ENCODE assay signal across 9 mouse cellular contexts in genomic region chr3:123138274-123139003, GRCm38 (mm10).
DNase-seq lines count a peak whose midpoint lies in the region; ATAC-seq lines count a peak whose summit lies in the region.
"Had no signal": no experiment of that assay in that cellular context is flagged by ENCODE, and none has a peak within 500 bp of the region (broad histone marks: within the 10 kb centered on the region; RNA-seq: fewer than 3 reads in every experiment).

No protein-coding gene starts in this region.

- H3K9ac ChIP-seq in kidney, embryonic 15.5 days: no peak overlapping the region
- no peak overlapping the region for H3K9ac ChIP-seq in stomach, embryonic 14.5 days (replicated peaks; ENCODE audit: low read depth, low read length)

- H3K9me3 ChIP-seq in kidney, embryonic 15.5 days (replicated peaks): no peaks in the 10 kb centered on the region
- H3K9me3 ChIP-seq in stomach, embryonic 14.5 days (ENCODE audit: control insufficient read depth, low read depth, low read length): no peaks in the 10 kb centered on the region

- no peaks in the 10 kb centered on the region for H3K27me3 ChIP-seq in kidney, embryonic 15.5 days
- H3K27me3 ChIP-seq in stomach, embryonic 14.5 days (ENCODE audit: control insufficient read depth, insufficient read depth, low read length): no peaks in the 10 kb centered on the region

- no peaks in the 10 kb centered on the region for H3K36me3 ChIP-seq in kidney, embryonic 15.5 days
- H3K36me3 ChIP-seq in stomach, embryonic 14.5 days (ENCODE audit: control insufficient read depth, insufficient read depth, low read length): no peaks in the 10 kb centered on the region

- no peak for DNase-seq in frontal cortex, postnatal 25 days (ENCODE audit: low spot score in 2 of 2)
- DNase-seq in 3T3-L1 (ENCODE audit: low read depth, low spot score): peak; percentile 98
- DNase-seq in gastrocnemius, adult 8-10 months (ENCODE audit: low spot score in 2 of 2): peak; percentile 76 to 86
- no peak for DNase-seq in thymus, postnatal 10 days (ENCODE audit: low spot score in 2 of 2)
- DNase-seq in cerebellum, postnatal 25 days: no peak

- no peak overlapping the region for H3K4me3 ChIP-seq in kidney, embryonic 15.5 days (replicated peaks)
- no peak overlapping the region for H3K4me3 ChIP-seq in stomach, embryonic 14.5 days (ENCODE audit: low read depth, low read length)

- H3K27ac ChIP-seq in kidney, embryonic 15.5 days: peak overlapping the region; percentile 79
- H3K27ac ChIP-seq in stomach, embryonic 14.5 days (ENCODE audit: low read length): peak overlapping the region; percentile 73; the same call in 1 of the 2 replicates
- H3K27ac ChIP-seq: macrophage had no signal

- H3K4me2 ChIP-seq in kidney, embryonic 15.5 days: peak overlapping the region; percentile 27
- 0 out of 2 replicates have a peak overlapping the region, but pooled peaks have one; percentile 17 for H3K4me2 ChIP-seq in stomach, embryonic 14.5 days (replicated peaks; ENCODE audit: low read depth, low read length)

- WGBS in kidney, embryonic 15.5 days: 46% methylated on average over 6 of the region's 6 CpGs
- WGBS in stomach, embryonic 14.5 days: 30% methylated on average over 6 of the region's 6 CpGs

- H3K4me1 ChIP-seq in kidney, embryonic 15.5 days: peaks cover 15% of the 10 kb centered on the region
- peaks cover 13% of the 10 kb centered on the region for H3K4me1 ChIP-seq in stomach, embryonic 14.5 days (ENCODE audit: control insufficient read depth, insufficient read depth, low read length)

- ATAC-seq in frontal cortex, adult (ENCODE audit: low TSS enrichment): 0 out of 2 replicates have a peak, but pooled peaks have one; percentile 34
- 0 out of 2 replicates have a peak, but pooled peaks have one; percentile 15 for ATAC-seq in kidney, embryonic 15.5 days (replicated peaks; ENCODE audit: low FRiP score)
- no peak for ATAC-seq in stomach, embryonic 14.5 days (ENCODE audit: insufficient number of reproducible peaks, insufficient read depth, low FRiP score, low read depth)

Comparison
In these comparisons a context has a peak if more than half of its experiments do, and no peak if none do; other contexts are left out.
1. DNase-seq: peak in 3T3-L1 (single experiment) and gastrocnemius, adult 8-10 months (2 of 2); none in frontal cortex, postnatal 25 days (0 of 2), thymus, postnatal 10 days (0 of 2) and cerebellum, postnatal 25 days (0 of 2).